Mouse (Mus musculus) megakaryocyte-erythroid progenitor cell, adult 5-6 weeks (primary cell): Measurements from ENCODE around the gene 4933427D14Rik. TPM values are rescaled to one million over a fixed set of nuclear protein-coding genes. Genes with fewer than 3 reads are reported as not detected.
"Not testable (repeated sequence)": the region's sequence is repeated elsewhere in the genome, so short reads cannot be mapped to it uniquely, and the experiment has no call there.

Source experiments
- ATAC-seq: replicated peaks from 2 replicates; pipeline ENCODE4 v1.8.0; 2016; ENCODE audit warnings: mild to moderate bottlenecking, inconsistent platforms; ENCODE audit not compliant: severe bottlenecking, poor library complexity, low FRiP score, low TSS enrichment
- total RNA-seq, 2 experiments: library from RNA; stranded (forward) in 1 of 2; stranded (reverse) in 1 of 2; fragments of 200-1000, 215-1000 nt in 1 of 2; fragments of >200 nt in 1 of 2; fragmentation: Nextera tagmentation in 1 of 2; gene quantifications; 2 replicates each; pipeline ENCODE4 v1.2.3; 2014 to 2017

Gene 4933427D14Rik
- total RNA-seq, 2 experiments from 2014 or later: 11.4 to 22.5 TPM

DNA sequence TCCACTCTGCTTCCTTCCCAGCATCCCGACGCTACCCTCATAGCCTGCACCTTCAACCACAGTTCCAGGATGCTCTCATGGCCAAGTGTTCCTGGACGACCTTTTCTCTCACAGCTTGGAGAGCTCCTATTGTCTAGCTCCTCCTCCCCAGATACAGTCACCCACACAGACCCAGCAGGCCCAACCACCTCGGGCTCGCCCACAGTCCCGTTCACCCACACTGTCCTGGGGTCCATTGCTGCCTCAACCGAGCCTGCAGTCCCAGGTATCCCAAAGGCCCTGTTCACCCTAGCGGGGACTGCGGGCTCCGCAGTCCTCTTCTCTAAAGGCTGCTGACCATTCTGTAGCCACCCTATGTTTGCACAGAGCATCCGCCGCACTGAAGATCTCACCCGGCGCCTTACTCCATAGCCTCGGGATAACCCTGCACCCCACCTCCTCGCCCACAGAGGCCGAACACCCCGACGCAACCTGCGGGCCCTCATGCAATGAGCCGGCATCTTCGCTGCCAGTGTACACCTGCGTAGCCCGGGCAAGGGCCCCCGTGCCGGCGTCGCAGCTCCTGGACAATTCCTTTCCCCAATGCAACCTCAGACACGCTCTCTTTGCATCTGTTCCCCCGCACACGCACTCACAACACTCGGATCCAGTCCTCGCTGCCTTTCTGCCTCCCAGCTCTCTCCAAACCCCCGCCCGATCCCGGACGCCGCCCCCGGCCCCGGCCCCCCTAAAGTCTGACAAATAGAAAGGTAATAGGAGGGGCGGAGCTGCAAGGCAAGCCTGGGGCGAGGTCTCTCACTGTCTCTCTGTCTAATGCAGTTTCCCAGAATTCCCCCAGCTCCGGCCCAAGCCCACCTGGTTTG is 687 bp downstream of the 4933427D14Rik start, which contains the start of gene Gm43951:
Gene Gm43951 (minus strand): TSS at position 500 of the 863 bp plus-strand sequence.
- ATAC-seq: peak; percentile 68

DNA sequence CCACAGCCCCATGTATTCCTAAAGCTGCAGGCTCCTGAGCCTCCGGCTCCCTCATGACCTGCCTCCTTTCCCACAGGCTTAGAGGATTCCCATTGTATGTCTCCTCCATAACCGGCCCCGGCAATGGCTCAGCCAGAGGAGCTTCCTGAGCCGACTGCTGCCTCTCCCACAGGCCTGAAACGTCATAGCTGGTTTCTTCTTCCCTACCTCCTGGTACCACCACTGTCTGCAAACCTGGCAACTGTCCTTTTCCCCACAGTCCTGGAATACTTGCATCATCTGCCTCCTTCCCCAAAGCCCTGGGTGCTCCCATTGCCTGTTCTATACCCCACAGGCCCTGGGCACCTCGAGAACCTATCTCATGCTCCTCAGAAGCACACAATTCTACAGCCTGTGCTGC is 2.0 kb downstream of the 4933427D14Rik start:
- ATAC-seq: no peak

DNA sequence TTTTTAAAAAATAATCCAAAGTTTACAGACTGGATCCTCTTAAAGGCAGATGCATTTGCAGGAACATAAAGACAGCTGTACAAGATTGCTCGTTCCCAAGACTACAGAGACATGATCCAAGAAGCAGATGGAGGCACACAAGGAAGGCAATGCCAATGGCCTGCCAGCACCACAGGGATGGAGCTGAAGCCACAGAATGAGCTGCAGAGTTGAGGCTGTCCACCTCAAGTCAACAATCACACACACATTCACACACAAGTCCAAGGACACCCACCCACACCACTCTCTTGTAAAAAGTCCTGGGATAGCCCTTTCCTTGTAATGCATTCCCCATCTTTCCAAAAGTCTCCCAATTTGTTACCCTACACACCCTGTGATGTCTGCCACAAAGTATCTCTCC is 3.8 kb downstream of the 4933427D14Rik start:
- ATAC-seq: no peak

- ATAC-seq: no peak
Measured at GRCm38 (mm10) chr11:72196506-72196905, 10.8 kb downstream of the 4933427D14Rik start.

DNA sequence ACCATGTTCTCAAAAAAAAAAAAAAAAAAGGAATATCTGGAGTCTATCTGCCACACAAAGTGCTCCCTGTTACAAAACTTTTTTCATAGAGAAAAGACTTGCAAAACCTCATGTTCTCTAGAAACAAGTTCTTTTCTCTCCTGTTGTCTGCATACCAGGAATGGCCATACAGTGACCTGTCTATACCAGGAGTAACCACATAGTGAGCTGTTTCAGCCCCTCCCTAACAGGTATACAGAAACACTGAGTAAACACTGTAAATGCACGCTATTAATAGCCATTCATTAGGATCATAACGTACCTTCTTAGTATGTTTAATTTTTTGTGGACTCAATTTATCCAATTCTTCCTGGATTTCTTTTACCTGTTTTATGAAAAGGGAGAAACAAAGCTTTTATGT is 13.0 kb downstream of the 4933427D14Rik start:
- no peak for ATAC-seq

GRCm38 (mm10) chr11:72190857-72191256 is 16.4 kb downstream of the 4933427D14Rik start:
- ATAC-seq: no peak

DNA sequence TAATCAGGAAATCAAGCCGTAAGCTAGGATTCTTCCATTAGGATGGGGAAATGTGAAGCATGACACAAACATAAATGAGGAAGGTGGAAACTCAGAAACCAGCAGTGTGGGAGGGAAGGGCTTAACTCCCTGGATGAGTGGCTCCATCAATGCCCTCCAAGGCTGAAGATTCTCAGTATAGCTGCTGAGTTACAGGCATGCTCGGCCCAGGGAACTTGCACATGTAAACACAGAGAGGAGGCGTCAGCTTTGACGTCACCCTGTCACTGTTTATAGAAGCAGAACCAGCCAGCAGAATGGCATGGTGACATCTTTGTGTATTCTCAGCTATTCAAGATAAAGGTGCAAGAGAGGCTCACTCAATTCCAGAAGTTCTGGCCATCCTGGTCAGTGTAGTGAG is 23.0 kb downstream of the 4933427D14Rik start:
- no peak for ATAC-seq

GRCm38 (mm10) chr11:72181136-72181535 is 26.1 kb downstream of the 4933427D14Rik start:
- ATAC-seq: no peak

GRCm38 (mm10) chr11:72180556-72180955 is 26.7 kb downstream of the 4933427D14Rik start:
- ATAC-seq: no peak

- no peak for ATAC-seq
Measured at GRCm38 (mm10) chr11:72176553-72176952, 30.7 kb downstream of the 4933427D14Rik start.

DNA sequence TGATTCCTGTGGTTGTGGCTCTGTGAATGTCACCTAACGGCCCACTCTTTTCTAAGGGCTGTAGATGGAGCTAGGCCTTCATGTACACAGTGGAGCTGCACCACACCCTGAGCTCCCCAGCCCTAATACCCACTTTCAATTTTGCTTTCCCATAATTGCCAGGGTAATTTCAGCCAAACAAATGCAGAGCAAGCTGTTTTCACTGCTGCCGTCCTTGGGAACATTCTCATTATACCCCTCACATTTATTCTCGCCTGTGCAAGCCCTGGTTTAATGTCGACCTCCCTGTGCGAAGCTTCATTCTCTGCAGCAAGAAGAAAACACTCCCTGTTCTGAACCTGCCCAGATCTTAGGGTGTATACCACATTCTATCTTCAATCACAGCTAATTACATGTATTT is 31.3 kb downstream of the 4933427D14Rik start:
- no peak for ATAC-seq

DNA sequence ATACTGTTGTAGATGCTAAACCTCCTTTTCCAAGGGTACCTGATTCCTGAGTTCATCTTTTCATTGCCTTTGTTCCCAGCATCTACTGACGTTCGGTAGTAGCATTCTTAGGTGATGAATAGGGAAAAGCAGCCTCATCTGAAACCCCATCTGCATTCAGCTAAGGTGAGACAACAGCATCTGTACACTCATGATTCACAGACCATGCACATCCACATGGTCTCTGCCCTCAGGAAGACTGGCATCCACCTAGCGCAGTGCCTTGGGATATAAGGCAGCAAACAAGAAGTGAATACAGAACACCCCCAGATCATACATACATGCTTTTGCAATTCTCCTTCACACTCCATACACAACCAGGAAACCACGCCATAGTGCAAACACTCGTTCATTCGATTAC is 32.5 kb downstream of the 4933427D14Rik start:
- ATAC-seq: no peak

DNA sequence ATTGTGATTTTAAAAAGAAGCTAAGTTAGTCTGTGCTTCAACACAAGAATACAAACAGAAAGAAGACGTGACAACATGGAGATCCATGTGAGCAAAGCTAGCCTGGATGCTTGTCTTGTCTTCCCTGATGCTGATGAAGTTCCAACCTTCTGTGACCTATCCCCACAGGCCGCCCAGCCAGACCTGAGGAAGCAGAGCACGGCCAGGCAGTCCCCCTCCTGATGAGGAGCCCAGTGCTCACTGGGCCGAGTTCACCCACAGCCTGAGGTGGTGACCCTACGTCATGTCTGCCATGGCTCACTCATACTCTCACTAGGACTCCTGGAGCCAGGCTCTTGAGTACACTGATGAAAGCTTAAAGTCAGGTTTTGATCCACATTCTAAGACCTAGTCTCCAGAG is 33.8 kb downstream of the 4933427D14Rik start:
- no peak for ATAC-seq

GRCm38 (mm10) chr11:72171906-72172305 is 35.4 kb downstream of the 4933427D14Rik start:
- not testable (repeated sequence) for ATAC-seq

DNA sequence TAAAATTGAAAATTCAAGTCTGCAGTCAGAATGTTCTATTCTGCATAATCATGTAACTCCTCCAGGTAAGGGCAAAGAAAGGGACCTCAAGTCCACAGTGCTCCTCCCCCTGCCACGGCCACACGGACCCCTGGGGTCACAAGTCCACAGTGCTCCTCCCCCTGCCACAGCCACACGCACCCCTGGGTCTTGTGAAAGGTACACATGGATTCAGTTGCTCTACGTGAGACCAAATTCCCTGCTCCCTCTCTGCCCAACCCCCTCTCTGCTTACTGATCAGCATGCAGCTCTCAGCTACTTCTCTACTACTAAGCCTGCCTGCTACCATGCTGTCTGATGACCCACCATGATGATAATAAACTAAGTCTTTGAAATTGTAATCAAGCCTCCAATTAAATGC is 37.4 kb downstream of the 4933427D14Rik start:
- ATAC-seq: no peak

DNA sequence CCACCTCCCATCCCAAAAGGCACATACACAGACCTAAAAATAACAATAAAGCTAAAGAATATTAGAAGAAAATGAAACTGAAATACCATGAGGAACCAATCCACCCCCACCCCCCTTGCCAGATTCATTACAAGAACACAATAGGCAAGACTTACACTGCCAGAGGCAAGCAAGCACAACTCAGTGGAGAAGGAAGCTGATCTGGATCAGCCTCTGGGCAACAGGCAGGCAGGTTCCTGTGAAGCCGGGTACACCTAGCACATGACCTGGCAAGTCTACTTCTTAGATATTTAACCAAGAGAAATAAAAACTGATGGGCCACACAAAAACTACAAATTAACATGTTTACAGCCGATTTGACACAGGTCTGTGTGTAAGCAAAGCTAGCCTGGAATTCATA is 44.1 kb downstream of the 4933427D14Rik start:
- no peak for ATAC-seq

DNA sequence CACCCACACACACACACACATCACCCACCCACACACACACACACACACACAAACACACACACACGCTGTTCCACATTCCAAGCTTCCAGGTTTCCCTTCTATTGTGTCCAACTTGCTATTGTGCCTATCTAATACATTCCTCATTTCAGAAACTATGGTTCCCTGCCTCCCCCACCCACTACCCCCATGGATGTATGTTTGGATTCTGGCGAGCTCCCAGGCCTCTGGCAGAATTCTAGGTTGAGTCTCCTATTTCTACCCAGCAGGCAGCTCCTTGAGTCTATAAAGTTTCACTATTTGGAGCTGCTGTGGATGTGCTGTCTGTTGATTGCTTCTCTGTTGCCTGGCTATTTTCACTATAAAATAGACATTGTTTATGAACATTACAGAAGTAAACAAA is 50.6 kb downstream of the 4933427D14Rik start:
- ATAC-seq: no peak

GRCm38 (mm10) chr11:72155981-72156428 is 51.3 kb downstream of the 4933427D14Rik start:
- ATAC-seq: no peak

DNA sequence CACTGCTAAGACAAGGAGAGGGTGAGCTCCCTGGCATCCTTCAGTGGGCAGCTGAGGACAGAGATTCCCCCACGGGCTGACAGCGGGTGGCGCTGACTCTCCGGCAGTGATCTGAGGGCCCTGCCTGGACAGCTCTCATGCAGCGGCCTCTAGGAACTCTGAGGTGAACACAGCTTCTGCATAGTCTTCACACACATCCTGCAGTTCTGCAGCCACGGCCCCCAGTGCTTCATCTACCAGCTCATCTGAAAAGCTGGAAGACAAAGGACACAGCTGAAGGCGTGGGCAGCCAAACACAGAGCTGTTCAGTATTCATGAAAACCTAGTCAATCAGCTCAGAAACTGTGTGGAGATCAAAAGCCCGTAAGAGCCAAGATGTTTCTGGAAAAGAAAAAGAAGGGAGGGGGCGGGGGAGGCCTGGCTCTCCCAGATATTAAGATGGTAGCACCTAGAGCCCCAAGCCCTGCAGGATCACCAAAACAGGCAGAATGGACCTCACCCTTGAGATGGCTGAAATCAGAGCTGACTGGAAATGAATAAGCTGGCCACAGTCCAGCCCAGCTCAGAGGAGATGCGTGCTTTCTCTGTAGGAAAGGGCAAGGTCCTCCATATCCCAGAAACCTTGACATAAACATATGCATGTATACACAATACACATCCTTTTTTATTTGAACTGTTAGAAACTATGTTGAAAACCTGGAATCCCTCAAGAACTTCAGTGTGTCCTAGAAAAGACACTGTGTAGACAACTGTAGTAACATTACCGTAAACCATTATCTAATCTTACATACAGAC is 51.9 kb downstream of the 4933427D14Rik start:
- no peak for ATAC-seq

GRCm38 (mm10) chr11:72153122-72153862 is 54.0 kb downstream of the 4933427D14Rik start:
- no peak for ATAC-seq
